Mouse (Mus musculus) limb, embryonic 12.5 days (tissue): Measurements from ENCODE around the gene Dap. TPM values are rescaled to one million over a fixed set of nuclear protein-coding genes. Genes with fewer than 3 reads are reported as not detected.

ENCODE experiments used
- ATAC-seq: fragments of 200-750 bp; cut with Nextera tagmentation; 2 replicates; pipeline ENCODE4 v1.8.0; 2017; ENCODE audit warnings: low read depth, moderate TSS enrichment; ENCODE audit not compliant: insufficient number of reproducible peaks, insufficient read depth, low FRiP score, low TSS enrichment
- H3K27ac ChIP-seq: fragments of 300-500 bp; sonication (generic); 2 replicates; pipeline ENCODE4 v1.5.1; 2016; ENCODE audit warnings: mild to moderate bottlenecking, moderate library complexity
- H3K27me3 ChIP-seq: fragments of 300-500 bp; sonication (generic); 2 replicates; pipeline ENCODE4 v1.6.1; 2016; ENCODE audit warnings: mild to moderate bottlenecking, moderate library complexity
- H3K36me3 ChIP-seq: fragments of 300-500 bp; sonication (generic); 2 replicates; pipeline ENCODE4 v1.6.1; 2016; ENCODE audit warnings: mild to moderate bottlenecking, moderate library complexity
- H3K4me1 ChIP-seq: fragments of 300-500 bp; sonication (generic); replicated peaks from 2 replicates; pipeline ENCODE4 v1.6.1; 2016
- H3K4me2 ChIP-seq: fragments of 300-500 bp; sonication (generic); 2 replicates; pipeline ENCODE4 v1.6.1; 2016; ENCODE audit warnings: mild to moderate bottlenecking, moderate library complexity
- H3K4me3 ChIP-seq: fragments of 300-500 bp; sonication (generic); replicated peaks from 2 replicates; pipeline ENCODE4 v1.5.1; 2016; ENCODE audit warnings: mild to moderate bottlenecking
- H3K9ac ChIP-seq: fragments of 300-500 bp; sonication (generic); replicated peaks from 2 replicates; pipeline ENCODE4 v1.6.1; 2016; ENCODE audit warnings: mild to moderate bottlenecking, moderate library complexity
- H3K9me3 ChIP-seq: fragments of 300-500 bp; sonication (generic); 2 replicates; pipeline ENCODE4 v1.6.1; 2016; ENCODE audit warnings: mild to moderate bottlenecking, moderate library complexity
- WGBS: fragments of 180-500 bp; shearing (Covaris S2); methylation state at CpG from one replicate; pipeline ENCODE4 v1.1.7; 2016; 5-methylcytosine and 5-hydroxymethylcytosine counted together
- polyA plus RNA-seq: library from polyadenylated mRNA; unstranded; fragments of >200 nt; fragmentation: Nextera tagmentation; extraction: Ambion mirVana; gene quantifications from 2 replicates; pipeline ENCODE4 v1.2.1, GENCODE M21; 2016

The Dap gene
- polyA plus RNA-seq, 1 experiment from 2014 or later: 66.3 TPM

GRCm38 (mm10) chr15:31222216-31222615 lies 1.9 kb upstream of the Dap start:
- Histone ChIP-seq H3K27ac (no peak overlapping the region), H3K4me2 (no peak overlapping the region), H3K4me1 (0 out of 2 replicates have a peak, but pooled peaks cover 12% of the 10 kb centered on the region), H3K4me3 (no peak overlapping the region), H3K9ac (no peak overlapping the region), H3K9me3 (no peaks in the 10 kb centered on the region), H3K27me3 (no peaks in the 10 kb centered on the region), H3K36me3 (no peaks in the 10 kb centered on the region)
- no peak for ATAC-seq
- WGBS: 82% methylated on average over 6 of the region's 6 CpGs

- peak overlapping the region; percentile 80 for H3K4me3 ChIP-seq
- H3K27ac ChIP-seq: peak overlapping the region; percentile 8; the same call in 1 of the 2 replicates
- peak overlapping the region; percentile 64 for H3K4me2 ChIP-seq
- no peaks in the 10 kb centered on the region for H3K36me3 ChIP-seq
- no peaks in the 10 kb centered on the region for H3K9me3 ChIP-seq
- peak; percentile 33 for ATAC-seq
- peak overlapping the region; percentile 90; the same call in 1 of the 2 replicates for H3K9ac ChIP-seq
- H3K27me3 ChIP-seq: no peaks in the 10 kb centered on the region
- 41% methylated on average over 15 of the region's 15 CpGs for WGBS
- 0 out of 2 replicates have a peak, but pooled peaks cover 12% of the 10 kb centered on the region for H3K4me1 ChIP-seq
Observed at GRCm38 (mm10) chr15:31223596-31224134, 449 bp upstream of the Dap start.

DNA sequence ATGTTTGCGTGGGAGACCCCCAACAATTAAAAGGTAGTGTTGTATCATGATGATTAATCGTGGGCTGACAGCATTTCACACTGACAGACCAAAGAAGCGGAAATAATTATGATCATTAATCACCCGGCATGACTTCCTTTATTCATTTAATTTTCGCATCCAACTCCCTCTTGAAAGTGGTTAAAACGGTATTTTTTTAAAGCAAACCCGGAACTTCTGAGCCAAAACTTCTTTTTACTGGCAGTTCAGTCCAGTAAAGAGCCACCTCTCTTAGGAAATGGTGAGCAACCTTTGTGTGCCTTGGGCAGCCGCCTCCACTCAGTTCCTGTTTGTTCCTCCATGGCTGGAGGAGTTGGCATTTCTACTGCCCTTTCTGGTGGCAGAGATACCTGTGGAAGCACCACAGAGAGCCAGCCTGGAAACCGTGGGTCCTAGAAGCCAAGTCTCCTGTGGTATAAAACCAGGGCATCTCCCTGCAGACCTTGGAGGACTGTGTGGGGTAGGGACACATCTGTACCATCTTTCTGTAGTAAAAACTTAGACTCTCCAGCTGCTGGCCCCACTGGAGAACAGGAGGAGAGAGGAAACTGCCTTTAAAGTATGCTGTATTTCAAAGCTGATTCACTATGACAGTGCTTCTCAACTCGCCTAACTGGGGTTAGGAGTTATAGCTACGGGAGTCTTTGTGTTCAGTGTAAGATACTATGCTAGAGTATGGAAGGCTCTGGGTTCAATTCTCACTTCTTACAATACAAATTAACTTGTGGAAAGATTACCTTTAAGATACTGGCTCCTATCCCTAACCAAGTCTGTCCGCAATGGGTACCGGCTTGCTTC lies 910 bp downstream of the Dap start:
- 36% methylated on average over 13 of the region's 13 CpGs for WGBS
- ATAC-seq: no peak
- Histone ChIP-seq H3K4me2 (peak overlapping the region; percentile 64), H3K27ac (peak overlapping the region; percentile 68; the same call in 1 of the 2 replicates), H3K9ac (peak overlapping the region; percentile 90), H3K9me3 (no peaks in the 10 kb centered on the region), H3K27me3 (no peaks in the 10 kb centered on the region), H3K4me3 (peak overlapping the region; percentile 80), H3K4me1 (0 out of 2 replicates have a peak, but pooled peaks cover 12% of the 10 kb centered on the region), H3K36me3 (no peaks in the 10 kb centered on the region)

- H3K9ac ChIP-seq: 0 out of 2 replicates have a peak overlapping the region, but pooled peaks have one; percentile 90
- 79% methylated on average over 4 of the region's 4 CpGs for WGBS
- H3K4me3 ChIP-seq: peak overlapping the region; percentile 80
- peaks cover under 1% of the 10 kb centered on the region; the same call in 1 of the 2 replicates for H3K36me3 ChIP-seq
- no peaks in the 10 kb centered on the region for H3K27me3 ChIP-seq
- ATAC-seq: no peak
- H3K9me3 ChIP-seq: no peaks in the 10 kb centered on the region
- H3K4me2 ChIP-seq: peak overlapping the region; percentile 64
- 0 out of 2 replicates have a peak, but pooled peaks cover 12% of the 10 kb centered on the region for H3K4me1 ChIP-seq
- H3K27ac ChIP-seq: no peak overlapping the region
Observed at GRCm38 (mm10) chr15:31225643-31226325, 1.7 kb downstream of the Dap start.

DNA sequence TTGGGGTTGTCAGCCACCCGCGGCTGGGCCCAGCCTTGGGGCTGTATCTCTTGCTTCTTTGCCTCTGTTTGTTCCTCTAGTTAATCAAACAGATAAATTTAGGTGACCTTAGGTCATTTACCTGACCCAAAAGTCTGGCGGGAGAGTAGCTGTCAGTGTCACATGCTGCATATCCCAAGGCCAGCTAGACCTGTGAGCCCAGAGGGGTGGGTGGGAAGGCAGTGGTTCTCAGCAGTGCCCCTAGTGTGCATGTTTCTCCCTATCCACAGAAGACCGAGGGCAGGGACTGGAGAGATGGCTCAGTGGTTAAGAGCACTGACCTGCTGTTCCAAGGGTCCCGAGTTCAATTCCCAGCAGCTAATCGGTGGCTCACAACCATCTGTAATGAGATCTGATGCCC lies 2.4 kb downstream of the Dap start:
- no peak overlapping the region for H3K9ac ChIP-seq
- no peak overlapping the region for H3K4me3 ChIP-seq
- H3K27ac ChIP-seq: no peak overlapping the region
- no peaks in the 10 kb centered on the region for H3K27me3 ChIP-seq
- peaks cover 5% of the 10 kb centered on the region; the same call in 1 of the 2 replicates for H3K36me3 ChIP-seq
- ATAC-seq: no peak
- 76% methylated on average over 6 of the region's 6 CpGs for WGBS
- 0 out of 2 replicates have a peak, but pooled peaks cover 12% of the 10 kb centered on the region for H3K4me1 ChIP-seq
- H3K9me3 ChIP-seq: no peaks in the 10 kb centered on the region
- no peak overlapping the region for H3K4me2 ChIP-seq

- 90% methylated on average over 8 of the region's 8 CpGs for WGBS
- Histone ChIP-seq H3K9ac (no peak overlapping the region), H3K4me3 (no peak overlapping the region), H3K4me2 (no peak overlapping the region), H3K36me3 (peaks cover 8% of the 10 kb centered on the region; the same call in 1 of the 2 replicates), H3K9me3 (no peaks in the 10 kb centered on the region), H3K27ac (no peak overlapping the region), H3K4me1 (0 out of 2 replicates have a peak, but pooled peaks cover 12% of the 10 kb centered on the region), H3K27me3 (no peaks in the 10 kb centered on the region)
- no peak for ATAC-seq
Observed at GRCm38 (mm10) chr15:31227793-31228192, 3.7 kb downstream of the Dap start.

DNA sequence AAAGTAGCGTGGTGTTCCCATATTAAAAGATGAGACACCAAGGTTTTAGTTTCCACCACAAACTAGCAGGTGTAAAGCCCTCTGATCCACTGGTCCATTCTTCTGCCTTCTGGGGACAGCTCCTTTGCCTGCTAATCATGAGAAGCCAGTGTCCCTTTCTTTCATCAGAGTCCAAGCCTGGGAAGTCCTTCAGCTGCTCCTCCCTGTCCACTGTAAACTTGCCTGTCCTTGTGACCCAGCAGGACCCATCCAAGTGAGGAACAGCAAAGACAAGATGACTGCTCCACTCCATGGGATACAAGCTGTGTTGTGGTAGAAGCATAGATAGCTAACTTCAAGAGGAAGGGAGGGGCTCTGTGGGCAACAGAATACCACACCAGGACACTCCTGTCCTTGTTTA lies 8.9 kb downstream of the Dap start:
- Histone ChIP-seq H3K9ac (no peak overlapping the region), H3K4me2 (no peak overlapping the region), H3K27ac (no peak overlapping the region), H3K4me3 (no peak overlapping the region), H3K9me3 (no peaks in the 10 kb centered on the region), H3K27me3 (no peaks in the 10 kb centered on the region), H3K4me1 (0 out of 2 replicates have a peak, but pooled peaks cover 4% of the 10 kb centered on the region), H3K36me3 (peaks cover 35% of the 10 kb centered on the region)
- ATAC-seq: no peak
- 92% methylated on average over 1 of the region's 1 CpGs for WGBS

- Histone ChIP-seq H3K9ac (no peak overlapping the region), H3K9me3 (no peaks in the 10 kb centered on the region), H3K36me3 (peaks cover 57% of the 10 kb centered on the region), H3K4me3 (no peak overlapping the region), H3K4me2 (no peak overlapping the region), H3K4me1 (peaks cover 12% of the 10 kb centered on the region; the same call in 1 of the 2 replicates), H3K27me3 (no peaks in the 10 kb centered on the region), H3K27ac (no peak overlapping the region)
- 92% methylated on average over 9 of the region's 9 CpGs for WGBS
- ATAC-seq: no peak
Observed at GRCm38 (mm10) chr15:31235794-31236548, 11.9 kb downstream of the Dap start.

- no peak overlapping the region for H3K4me2 ChIP-seq
- H3K9me3 ChIP-seq: peaks cover under 1% of the 10 kb centered on the region; the same call in 1 of the 2 replicates
- no peak for ATAC-seq
Observed at GRCm38 (mm10) chr15:31236549-31236907, 12.4 kb downstream of the Dap start.

DNA sequence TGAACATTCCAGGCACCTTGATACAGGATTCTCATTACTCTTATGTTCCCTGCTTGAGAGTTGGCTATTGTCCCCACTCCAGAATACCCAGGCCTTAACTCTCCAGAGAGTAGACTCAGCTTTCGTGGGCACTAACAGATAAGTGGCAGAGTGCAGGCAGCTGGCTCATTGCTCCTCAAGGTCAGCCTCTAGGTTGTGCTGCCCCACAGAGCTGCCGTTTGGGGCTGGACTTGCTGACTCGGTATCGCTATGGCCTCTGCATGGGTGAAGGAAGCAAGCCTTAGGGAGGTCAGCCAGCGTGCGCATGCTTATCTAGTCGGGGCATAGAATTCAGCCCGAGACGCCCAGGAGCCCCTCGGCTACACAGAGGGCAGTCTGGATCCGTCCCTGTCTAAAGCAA lies 13.3 kb downstream of the Dap start:
- no peaks in the 10 kb centered on the region for H3K27me3 ChIP-seq
- no peak overlapping the region for H3K4me3 ChIP-seq
- no peak overlapping the region for H3K27ac ChIP-seq
- H3K9ac ChIP-seq: no peak overlapping the region
- 90% methylated on average over 11 of the region's 11 CpGs for WGBS
- ATAC-seq: no peak
- H3K9me3 ChIP-seq: peaks cover 6% of the 10 kb centered on the region; the same call in 1 of the 2 replicates
- no peak overlapping the region for H3K4me2 ChIP-seq
- H3K36me3 ChIP-seq: peaks cover 66% of the 10 kb centered on the region
- peaks cover 12% of the 10 kb centered on the region; the same call in 1 of the 2 replicates for H3K4me1 ChIP-seq

More at GRCm38 (mm10) chr15:31236549-31236907, 12.4 kb downstream of the Dap start:
- H3K4me3 ChIP-seq: no peak overlapping the region
- 90% methylated on average over 9 of the region's 9 CpGs for WGBS
- no peak overlapping the region for H3K27ac ChIP-seq
- no peaks in the 10 kb centered on the region for H3K27me3 ChIP-seq
- peaks cover 12% of the 10 kb centered on the region; the same call in 1 of the 2 replicates for H3K4me1 ChIP-seq
- H3K36me3 ChIP-seq: peaks cover 60% of the 10 kb centered on the region
- H3K9ac ChIP-seq: no peak overlapping the region
